Mouse (Mus musculus) adrenal gland, adult 8-10 months (tissue): ENCODE results near the gene Cpne1. TPM values are rescaled to one million over a fixed set of nuclear protein-coding genes. Genes with fewer than 3 reads are reported as not detected.
"Not testable (repeated sequence)": the region's sequence is repeated elsewhere in the genome, so short reads cannot be mapped to it uniquely, and the experiment has no call there.

Experiments
- DNase-seq: peaks from one replicate; pipeline ENCODE4 v3.0.0; 2022
- total RNA-seq, 4 experiments: library from RNA; stranded (reverse); gene quantifications; 2 replicates each; pipeline ENCODE4 v1.2.4; 2022

Gene Cpne1
- total RNA-seq, result 10 to 100 TPM; 45.5 to 63.4 (median 53.0) TPM

GRCm38 (mm10) chr2:156111358-156112079 lies at the start of gene Cpne1, which contains the start of gene Rbm12:
Cpne1 (minus strand) TSS chr2:156111965.
Rbm12 (minus strand) TSS chr2:156111978.
- DNase-seq, result peak; percentile 85

GRCm38 (mm10) chr2:156151538-156151937 lies 39.8 kb upstream of the Cpne1 start:
- DNase-seq, result no peak

GRCm38 (mm10) chr2:156147316-156147915 lies 35.7 kb upstream of the Cpne1 start:
- DNase-seq, result no peak

GRCm38 (mm10) chr2:156146272-156146989 lies 34.7 kb upstream of the Cpne1 start:
- DNase-seq, result no peak

- no peak for DNase-seq
These were observed 33.8 kb upstream of the Cpne1 start for GRCm38 (mm10) chr2:156145486-156146130.

- peak; percentile 85 for DNase-seq
These were observed 32.4 kb upstream of the Cpne1 start, which contains the start of the genes Romo1 and Nfs1 for GRCm38 (mm10) chr2:156143953-156144724. Romo1 (plus strand) TSS chr2:156144039. Nfs1 (minus strand) TSS chr2:156144186.

- no peak for DNase-seq
These were observed 31.6 kb upstream of the Cpne1 start for GRCm38 (mm10) chr2:156143367-156143766.

GRCm38 (mm10) chr2:156142820-156143219 lies 31.1 kb upstream of the Cpne1 start:
- no peak for DNase-seq

- no peak for DNase-seq
These were observed 23.9 kb upstream of the Cpne1 start for GRCm38 (mm10) chr2:156135695-156136094.

GRCm38 (mm10) chr2:156134161-156134560 lies 22.4 kb upstream of the Cpne1 start:
- DNase-seq, result no peak

GRCm38 (mm10) chr2:156126992-156127391 lies 15.2 kb upstream of the Cpne1 start, which contains the start of gene Gm28036:
Gm28036 (minus strand) TSS chr2:156127092.
- DNase-seq, result no peak

GRCm38 (mm10) chr2:156123731-156124130 lies 12.0 kb upstream of the Cpne1 start:
- DNase-seq, result no peak

GRCm38 (mm10) chr2:156119566-156119965 lies 7.8 kb upstream of the Cpne1 start:
- DNase-seq, result no peak

GRCm38 (mm10) chr2:156112080-156112423 lies 287 bp upstream of the Cpne1 start:
- not testable (repeated sequence) for DNase-seq

- DNase-seq, result no peak
These were observed 973 bp downstream of the Cpne1 start for GRCm38 (mm10) chr2:156110627-156111357.

- no peak for DNase-seq
These were observed 19.8 kb downstream of the Cpne1 start for GRCm38 (mm10) chr2:156091926-156092325.

GRCm38 (mm10) chr2:156089799-156090198 lies 22.0 kb downstream of the Cpne1 start:
- DNase-seq, result no peak

- DNase-seq, result no peak
These were observed 24.2 kb downstream of the Cpne1 start for GRCm38 (mm10) chr2:156087391-156088110.

- no peak for DNase-seq
These were observed 27.2 kb downstream of the Cpne1 start for GRCm38 (mm10) chr2:156084541-156084940.

GRCm38 (mm10) chr2:156080391-156080790 lies 31.4 kb downstream of the Cpne1 start:
- DNase-seq, result no peak
